Mouse (Mus musculus) ZHBTc4 (cell line): ENCODE data around the gene Cnnm1.
A peak's percentile ranks its signal among the peaks of the same experiment; 100 is the strongest.

ENCODE experiments used
- DNase-seq: peaks from one replicate; pipeline ENCODE4 v3.0.0-alpha.2; 2011; ENCODE audit warnings: low read depth, low spot score

Gene Cnnm1

DNA sequence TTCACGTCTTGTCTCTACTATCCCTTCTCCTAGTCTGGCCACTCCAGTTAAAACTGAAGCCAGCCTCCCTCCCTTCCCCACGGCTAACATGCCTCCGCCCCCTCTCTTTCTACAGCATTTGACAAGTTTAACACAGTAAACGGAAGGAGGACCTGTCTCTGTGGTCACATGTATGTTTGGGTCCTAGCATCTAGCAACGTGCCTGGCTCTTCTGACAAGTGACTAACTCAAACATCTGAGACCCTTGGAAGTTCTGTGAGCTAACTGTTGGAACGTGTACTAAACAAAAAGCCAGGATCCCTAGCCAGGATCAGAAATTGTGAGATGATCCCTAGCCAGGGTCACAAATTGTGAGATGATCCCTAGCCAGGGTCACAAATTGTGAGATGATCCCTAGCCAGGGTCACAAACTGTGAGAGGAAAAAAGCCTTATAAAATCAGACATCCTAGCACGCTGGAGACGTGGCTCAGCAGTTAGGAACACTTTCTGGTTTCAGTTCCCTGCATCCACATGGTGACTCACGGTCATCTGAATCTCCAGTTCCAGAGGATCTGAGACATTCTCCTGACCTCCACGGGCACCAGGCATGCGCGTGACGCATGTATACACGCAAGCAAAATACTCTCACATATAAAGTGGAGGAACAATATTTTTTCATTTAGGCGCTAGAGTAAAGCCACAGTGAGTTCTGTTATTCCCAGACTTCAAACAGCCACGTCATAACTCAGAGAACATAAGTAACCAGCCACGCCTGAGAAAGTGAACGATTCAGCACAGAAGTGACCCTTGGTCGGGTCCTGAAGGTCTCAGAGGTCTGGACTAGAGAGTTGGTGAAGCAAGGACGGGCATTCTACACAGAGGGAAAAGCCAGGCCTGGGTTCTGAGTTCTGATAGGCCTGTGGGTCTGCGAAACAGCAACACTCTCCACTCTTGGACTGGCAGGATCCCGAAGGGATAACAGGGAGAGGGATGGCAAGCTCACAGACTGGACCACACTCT is 71.7 kb downstream of the Cnnm1 start:
- DNase-seq, result peak; percentile 76

- DNase-seq, result no peak
These were observed 73.6 kb downstream of the Cnnm1 start for GRCm38 (mm10) chr19:43513874-43514273.

- DNase-seq, result peak; percentile 75
These were observed 75.6 kb downstream of the Cnnm1 start for GRCm38 (mm10) chr19:43515668-43516396.

DNA sequence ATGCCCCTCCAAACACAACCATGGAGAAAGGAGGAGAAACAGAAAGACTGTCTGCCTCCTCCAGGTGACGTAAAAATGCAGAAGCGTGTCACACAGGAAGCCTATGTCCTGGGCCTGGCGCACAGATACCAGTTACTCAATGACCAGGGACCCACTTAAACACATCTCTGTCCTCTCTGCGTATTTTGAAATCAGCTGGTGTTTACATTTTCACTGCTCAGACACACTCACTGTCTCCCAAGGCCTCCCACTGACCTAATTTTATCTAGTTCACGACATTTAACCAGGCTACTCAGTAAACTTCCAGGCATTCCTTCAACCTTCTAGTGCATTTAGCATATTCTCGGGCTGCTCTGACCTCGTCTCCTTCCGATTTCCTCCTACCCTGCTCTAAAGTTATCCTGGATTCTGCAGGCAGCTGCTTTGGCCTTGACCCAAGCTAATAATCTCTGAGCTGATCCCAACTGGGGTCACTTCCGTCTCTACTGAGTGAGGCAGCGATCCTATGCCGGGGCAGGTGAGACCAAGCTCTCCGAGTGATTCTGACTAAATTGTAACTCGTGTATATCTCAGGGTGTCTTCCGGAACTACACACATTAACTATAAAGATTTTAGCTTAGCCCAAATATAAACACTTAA is 76.3 kb downstream of the Cnnm1 start:
- no peak for DNase-seq

DNA sequence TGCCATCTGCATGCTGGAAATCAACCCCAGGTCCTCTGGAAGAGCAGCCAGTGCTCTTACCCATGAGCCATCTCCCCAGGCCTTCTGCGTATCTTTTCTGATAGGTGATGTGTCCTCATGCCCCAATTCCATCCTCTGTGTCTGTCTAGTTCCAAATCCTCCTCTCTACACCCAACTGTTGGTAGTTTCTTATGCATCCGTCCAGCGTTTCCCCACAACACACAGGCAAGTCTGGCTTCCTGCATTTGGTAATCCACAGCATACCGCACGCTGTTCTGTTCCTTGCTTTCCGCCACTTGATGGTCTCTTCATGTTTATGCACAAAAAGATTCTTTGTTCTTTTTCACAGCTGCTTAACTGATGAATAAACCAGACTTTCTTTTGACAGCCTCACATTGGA is 77.1 kb downstream of the Cnnm1 start:
- DNase-seq, result no peak

DNA sequence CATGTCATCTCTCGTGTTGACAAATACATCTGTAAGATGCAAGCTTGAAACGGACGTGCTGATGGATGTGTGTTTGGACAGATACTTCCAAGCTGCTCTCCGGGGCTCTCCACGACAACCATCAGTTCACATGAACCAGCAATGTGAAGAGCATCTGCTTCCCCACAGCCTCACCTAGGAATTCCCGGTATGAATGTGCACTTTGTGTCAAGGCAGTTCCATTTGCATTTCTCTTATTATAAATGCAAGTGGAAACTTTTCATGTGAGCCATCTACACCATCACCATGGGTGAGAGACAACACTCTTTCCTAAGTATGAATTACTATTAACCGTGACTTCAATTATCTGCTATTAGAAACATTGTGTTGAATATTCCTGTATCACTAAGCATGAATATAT is 77.6 kb downstream of the Cnnm1 start:
- DNase-seq, result no peak

DNA sequence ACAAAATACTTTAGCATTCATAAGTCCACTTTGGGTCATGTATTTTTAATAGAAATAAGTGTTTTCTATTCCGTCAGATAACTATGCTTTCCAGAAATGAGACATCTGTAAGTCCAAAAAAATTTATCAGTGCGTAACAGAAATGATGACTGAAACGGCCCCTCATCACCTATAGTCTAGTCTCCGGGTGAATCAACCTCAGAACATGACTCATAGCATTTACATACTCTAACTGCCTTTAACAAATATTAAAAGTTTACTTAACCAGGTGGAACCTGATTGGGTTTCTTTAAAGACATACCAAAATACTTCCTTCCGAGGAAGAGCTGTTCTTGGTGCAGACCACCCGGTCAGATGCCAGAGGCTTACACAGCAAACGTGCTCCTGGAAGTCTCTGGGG is 78.0 kb downstream of the Cnnm1 start:
- DNase-seq, result no peak

- DNase-seq, result no peak
These were observed 79.0 kb downstream of the Cnnm1 start for GRCm38 (mm10) chr19:43519226-43519625.

DNA sequence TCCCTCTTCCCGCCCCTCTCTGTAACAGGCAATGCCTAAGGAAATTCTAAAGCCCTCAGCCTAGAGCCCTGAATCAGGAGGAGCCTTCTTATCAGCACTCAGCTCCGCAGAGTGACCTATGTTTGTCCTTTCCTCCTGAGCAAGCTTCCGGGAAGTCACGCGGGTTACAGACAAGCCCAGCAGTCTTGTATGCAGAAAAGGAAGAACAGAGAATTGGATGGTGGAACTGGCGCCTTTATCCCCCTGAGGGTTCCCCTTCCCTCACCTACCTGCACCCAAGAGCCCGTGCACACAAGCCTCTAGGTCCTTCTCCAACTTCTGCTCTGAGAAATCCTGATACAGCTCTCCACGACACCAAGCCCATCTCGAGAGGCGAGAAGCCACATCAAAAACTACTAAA is 80.2 kb downstream of the Cnnm1 start:
- peak; percentile 90 for DNase-seq

- no peak for DNase-seq
These were observed 81.1 kb downstream of the Cnnm1 start for GRCm38 (mm10) chr19:43521362-43521761.

- no peak for DNase-seq
These were observed 81.8 kb downstream of the Cnnm1 start for GRCm38 (mm10) chr19:43521996-43522395.

GRCm38 (mm10) chr19:43523551-43523950 is 83.3 kb downstream of the Cnnm1 start:
- peak; percentile 71 for DNase-seq

- peak; percentile 99 for DNase-seq
These were observed 84.2 kb downstream of the Cnnm1 start, which contains the start of gene Got1 for GRCm38 (mm10) chr19:43524187-43525103. Gene Got1 (minus strand): TSS chr19:43524605.

DNA sequence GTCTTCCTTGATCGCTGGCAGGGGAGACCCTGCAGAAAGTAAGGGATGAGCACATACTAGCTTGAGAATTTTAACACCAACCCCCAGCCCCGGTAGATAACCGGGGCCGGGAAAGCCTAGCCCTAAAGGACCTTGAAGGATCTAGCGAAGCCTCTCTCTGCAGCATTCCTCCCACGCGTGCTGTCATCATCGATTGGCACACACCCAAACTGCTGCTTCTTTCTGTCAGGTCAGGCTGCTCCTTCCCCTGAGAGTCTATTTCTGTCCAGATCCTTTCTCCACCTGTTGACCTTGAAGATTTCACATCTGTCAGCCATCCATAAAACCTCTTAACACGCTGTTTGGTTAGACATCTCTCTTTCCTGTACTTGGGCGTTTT is 84.9 kb downstream of the Cnnm1 start:
- peak; percentile 60 for DNase-seq

DNA sequence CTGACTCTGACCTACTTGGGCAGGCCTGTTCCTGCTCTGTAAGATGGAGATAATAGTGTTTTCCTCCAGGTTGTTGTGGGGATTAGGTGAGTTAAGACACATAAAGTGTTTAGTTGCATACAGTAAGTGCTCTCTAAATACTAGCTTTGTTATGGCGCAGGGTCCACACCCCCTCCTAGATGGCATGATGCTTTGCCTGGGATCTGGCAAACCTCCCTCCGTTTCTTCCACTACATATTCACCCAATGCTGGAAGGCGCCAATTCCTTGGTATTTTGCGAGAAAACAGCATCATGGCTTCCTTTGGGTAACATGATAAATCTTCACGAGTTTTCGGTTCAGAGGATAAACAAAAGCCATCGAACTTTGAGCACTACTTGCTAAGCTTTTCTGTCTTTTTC is 85.3 kb downstream of the Cnnm1 start:
- DNase-seq, result no peak

GRCm38 (mm10) chr19:43526025-43526424 is 85.8 kb downstream of the Cnnm1 start:
- DNase-seq, result no peak

DNA sequence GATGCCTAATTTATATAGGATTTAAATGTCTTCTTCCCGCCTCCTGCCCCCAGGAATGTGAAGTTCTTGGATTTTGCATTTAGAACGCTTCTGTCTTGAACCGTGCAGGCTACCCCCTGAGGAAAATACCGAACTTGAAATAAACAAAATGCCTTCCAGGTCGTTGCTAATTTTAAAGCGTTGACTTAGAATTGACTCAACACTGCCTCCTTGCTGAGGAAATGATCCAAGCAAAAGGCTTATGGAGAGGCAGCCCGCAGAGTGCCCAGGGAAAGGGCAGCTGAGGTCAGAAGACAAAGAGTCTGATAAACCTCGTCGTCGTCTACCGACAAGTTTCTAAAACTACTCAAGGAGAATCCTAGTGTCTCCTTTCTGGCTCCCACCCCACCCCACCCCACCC is 86.9 kb downstream of the Cnnm1 start:
- peak; percentile 66 for DNase-seq

- DNase-seq, result no peak
These were observed 87.9 kb downstream of the Cnnm1 start for GRCm38 (mm10) chr19:43528056-43528587.

DNA sequence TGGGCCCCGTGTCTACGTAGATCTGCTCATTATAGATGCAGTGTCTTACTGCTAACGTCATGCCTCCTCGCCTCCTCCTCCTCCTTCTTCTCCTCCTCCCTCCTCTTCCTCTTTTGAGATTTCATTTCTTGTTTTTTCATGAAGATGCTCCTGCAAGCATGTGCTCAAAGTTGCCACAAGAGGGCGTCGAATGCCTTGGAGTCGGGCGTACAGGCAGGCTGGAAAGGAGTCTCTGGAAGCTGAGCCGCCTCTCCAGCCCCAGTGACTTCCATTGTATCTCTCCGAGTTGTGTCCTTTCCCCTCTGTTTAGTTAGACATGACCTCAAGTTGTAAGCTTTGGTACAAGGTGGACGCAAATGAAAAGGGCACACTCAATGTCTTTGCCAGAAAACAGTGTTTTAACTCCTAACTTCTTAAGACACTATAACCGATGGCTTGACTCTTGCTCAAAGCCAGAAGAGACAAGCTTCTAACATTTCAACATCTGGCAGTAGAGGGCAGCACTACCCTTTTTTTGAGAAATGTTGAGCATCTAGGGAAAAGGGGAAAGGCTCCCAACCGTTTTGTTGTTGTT is 90.0 kb downstream of the Cnnm1 start:
- peak; percentile 94 for DNase-seq

DNA sequence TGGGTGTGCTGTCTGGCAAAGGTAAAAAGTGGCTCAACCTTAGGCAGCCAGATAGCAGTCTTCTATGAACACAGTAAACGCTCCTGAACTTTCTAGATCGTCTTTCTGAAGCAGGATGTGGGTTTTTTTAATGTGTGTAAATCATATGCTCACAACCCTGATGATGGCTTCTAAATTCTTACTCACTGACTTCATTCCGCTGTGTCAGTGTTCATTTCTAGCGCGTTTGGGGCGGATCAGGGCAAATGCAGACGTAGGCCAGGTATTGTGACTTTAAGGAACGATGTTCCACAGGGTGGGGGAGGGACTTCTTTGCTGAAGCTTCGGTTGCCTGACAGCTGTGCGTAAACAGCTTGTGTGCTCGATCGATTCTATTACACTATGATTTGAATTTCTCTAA is 90.7 kb downstream of the Cnnm1 start:
- DNase-seq, result peak; percentile 32
